ENCODE assay signal across 21 mouse cellular contexts in the genomic region with DNA sequence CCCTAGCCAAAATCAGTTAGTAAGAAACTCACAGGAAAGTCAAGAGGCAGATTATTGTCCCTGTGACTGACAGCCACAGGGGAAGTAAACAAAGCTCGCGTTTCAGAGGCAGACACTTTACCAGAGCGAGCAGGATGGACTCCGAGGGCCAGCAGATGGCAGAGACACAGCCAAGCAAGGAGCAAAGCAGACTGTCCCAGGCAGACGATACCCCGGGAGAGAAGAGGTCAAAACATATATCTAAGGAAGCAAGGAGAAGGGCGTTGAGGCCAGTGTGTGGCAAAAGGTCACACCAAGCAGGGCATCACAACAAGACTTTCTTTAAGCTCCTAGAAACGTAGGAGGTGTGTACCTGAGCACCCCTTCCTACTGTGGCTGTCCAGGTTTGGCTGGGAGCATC.
DNase-seq lines count a peak whose midpoint lies in the region; ATAC-seq and TF ChIP-seq lines count a peak whose summit lies in the region.
"Had no signal": no experiment of that assay in that cellular context is flagged by ENCODE, and none has a peak within 500 bp of the region (broad histone marks: within the 10 kb centered on the region; RNA-seq: fewer than 3 reads in every experiment).

No protein-coding gene starts in this region.

- H3K4me1 ChIP-seq in kidney, postnatal 0 days (replicated peaks; ENCODE audit: insufficient read depth, low read length): no peaks in the 10 kb centered on the region
- peaks cover 59% of the 10 kb centered on the region for H3K4me1 ChIP-seq in midbrain, embryonic 13.5 days (replicated peaks)
- H3K4me1 ChIP-seq in forebrain, embryonic 11.5 days (replicated peaks; ENCODE audit: control insufficient read depth, insufficient read depth, low read length): no peaks in the 10 kb centered on the region; the same call in 1 of the 2 replicates
- H3K4me1 ChIP-seq: liver, embryonic 12.5 days had no signal

- WGBS in kidney, postnatal 0 days: 17% methylated on average over 8 of the region's 8 CpGs
- 45% methylated on average over 8 of the region's 8 CpGs for WGBS in midbrain, embryonic 13.5 days
- 45% methylated on average over 8 of the region's 8 CpGs for WGBS in forebrain, embryonic 11.5 days

- ATAC-seq in kidney, postnatal 0 days (replicated peaks; ENCODE audit: low FRiP score, low read depth): no peak
- no peak for ATAC-seq in midbrain, embryonic 13.5 days
- no peak for ATAC-seq in forebrain, embryonic 11.5 days (replicated peaks; ENCODE audit: low FRiP score)
- ATAC-seq: CD4-positive, CD25-positive, alpha-beta regulatory T cell, adult 4 months; liver, embryonic 12.5 days; Patski had no signal

- H3K4me3 ChIP-seq in kidney, postnatal 0 days (replicated peaks; ENCODE audit: low read depth, low read length): no peak overlapping the region
- no peak overlapping the region for H3K4me3 ChIP-seq in midbrain, embryonic 13.5 days (replicated peaks)
- H3K4me3 ChIP-seq in forebrain, embryonic 11.5 days (ENCODE audit: low read depth, low read length): no peak overlapping the region
- H3K4me3 ChIP-seq: embryonic facial prominence, embryonic 13.5 days; forebrain, embryonic 15.5 days; liver, embryonic 12.5 days had no signal

- TF ChIP-seq CTCF in kidney, postnatal 0 days (IDR thresholded peaks at IDR 0.05; ENCODE audit: low read depth): peak; percentile 23; the same call in 1 of the 2 replicates

- no peaks in the 10 kb centered on the region for H3K9me3 ChIP-seq in kidney, postnatal 0 days (replicated peaks; ENCODE audit: low read length)
- H3K9me3 ChIP-seq in midbrain, embryonic 13.5 days: no peaks in the 10 kb centered on the region
- no peaks in the 10 kb centered on the region for H3K9me3 ChIP-seq in forebrain, embryonic 11.5 days (ENCODE audit: control insufficient read depth, low read length)
- H3K9me3 ChIP-seq: embryonic facial prominence, embryonic 13.5 days; forebrain, embryonic 15.5 days; liver, embryonic 12.5 days had no signal

- no peak overlapping the region for H3K27ac ChIP-seq in kidney, postnatal 0 days
- H3K27ac ChIP-seq in midbrain, embryonic 13.5 days: peak overlapping the region; percentile 44; the same call in 1 of the 2 replicates
- no peak overlapping the region for H3K27ac ChIP-seq in forebrain, embryonic 11.5 days (ENCODE audit: low read depth, low read length)
- H3K27ac ChIP-seq: embryonic facial prominence, embryonic 13.5 days; forebrain, embryonic 15.5 days; liver, embryonic 12.5 days had no signal

- H3K9ac ChIP-seq in kidney, postnatal 0 days (ENCODE audit: low read depth, low read length): no peak overlapping the region
- H3K9ac ChIP-seq in midbrain, embryonic 13.5 days (replicated peaks): no peak overlapping the region; the same call in 1 of the 2 replicates
- no peak overlapping the region for H3K9ac ChIP-seq in forebrain, embryonic 11.5 days (ENCODE audit: low read length)
- H3K9ac ChIP-seq: embryonic facial prominence, embryonic 13.5 days; forebrain, embryonic 15.5 days; liver, embryonic 12.5 days; lung, embryonic 14.5 days had no signal

- H3K4me2 ChIP-seq in kidney, postnatal 0 days (ENCODE audit: low read length): no peak overlapping the region
- H3K4me2 ChIP-seq in midbrain, embryonic 13.5 days (replicated peaks): no peak overlapping the region
- no peak overlapping the region for H3K4me2 ChIP-seq in forebrain, embryonic 11.5 days (ENCODE audit: low read depth, low read length, severe bottlenecking)
- H3K4me2 ChIP-seq: embryonic facial prominence, embryonic 13.5 days; forebrain, embryonic 15.5 days; liver, embryonic 12.5 days; lung, embryonic 14.5 days had no signal

- peak; percentile 72 for DNase-seq in cerebellum, adult 11-12 months
- no peak for DNase-seq in cerebellum, postnatal 4 days (ENCODE audit: low spot score in 2 of 2)
- peak; percentile 56 for DNase-seq in kidney, postnatal 0 days (ENCODE audit: low spot score)
- DNase-seq in kidney, postnatal 10 days: no peak
- DNase-seq in cerebellum, adult 9-11 months: peak; percentile 76
- DNase-seq in forebrain, embryonic 11.5 days (ENCODE audit: low spot score): no peak
- no peak for DNase-seq in adrenal gland, adult 18-20 months (ENCODE audit: low spot score in 2 of 2)
- DNase-seq: adrenal gland, postnatal 10 days; gastrocnemius, postnatal 36 days; kidney, adult 11 months; kidney, postnatal 25 days; layer of hippocampus, adult 9-11 months; lung, embryonic 14.5 days; lung, postnatal 4 days; right cerebral cortex, adult 18-20 months had no signal

- H3K36me3 ChIP-seq in kidney, postnatal 0 days (ENCODE audit: insufficient read depth, low read length): no peaks in the 10 kb centered on the region
- H3K36me3 ChIP-seq in midbrain, embryonic 13.5 days: no peaks in the 10 kb centered on the region
- H3K36me3 ChIP-seq in forebrain, embryonic 11.5 days (ENCODE audit: control insufficient read depth, insufficient read depth, low read length): no peaks in the 10 kb centered on the region
- H3K36me3 ChIP-seq: embryonic facial prominence, embryonic 13.5 days; forebrain, embryonic 15.5 days; liver, embryonic 12.5 days had no signal

- H3K27me3 ChIP-seq in kidney, postnatal 0 days (ENCODE audit: insufficient read depth, low read length): no peaks in the 10 kb centered on the region
- no peaks in the 10 kb centered on the region for H3K27me3 ChIP-seq in midbrain, embryonic 13.5 days
- H3K27me3 ChIP-seq in forebrain, embryonic 11.5 days (ENCODE audit: control insufficient read depth, insufficient read depth, low read length): no peaks in the 10 kb centered on the region
- H3K27me3 ChIP-seq: embryonic facial prominence, embryonic 13.5 days; forebrain, embryonic 15.5 days; liver, embryonic 12.5 days; Patski had no signal

Comparison
In these comparisons a context has a peak if more than half of its experiments do, and no peak if none do; other contexts are left out.
1. DNase-seq: peak in cerebellum, adult 11-12 months (single experiment), kidney, postnatal 0 days (single experiment) and cerebellum, adult 9-11 months (single experiment); none in cerebellum, postnatal 4 days (0 of 2), kidney, postnatal 10 days (single experiment), forebrain, embryonic 11.5 days (single experiment) and adrenal gland, adult 18-20 months (0 of 2).